Mouse (Mus musculus) liver, embryonic 16.5 days (tissue): ENCODE data around the gene Med27. TPM values are rescaled to one million over a fixed set of nuclear protein-coding genes. Genes with fewer than 3 reads are reported as not detected.

ENCODE experiments used
- ATAC-seq: fragments of 200-750 bp; cut with Nextera tagmentation; 2 replicates; pipeline ENCODE4 v1.8.0; 2017; ENCODE audit warnings: low read depth, mild to moderate bottlenecking, moderate number of reproducible peaks, moderate library complexity
- H3K27ac ChIP-seq: fragments of 300-500 bp; sonication (generic); 2 replicates; pipeline ENCODE4 v1.5.1; 2014; ENCODE audit warnings: mild to moderate bottlenecking, low read length
- H3K27me3 ChIP-seq: fragments of 300-500 bp; sonication (generic); 2 replicates; pipeline ENCODE4 v1.6.1; 2014; ENCODE audit warnings: low read depth, low read length, mixed read lengths; ENCODE audit not compliant: control insufficient read depth, insufficient read depth
- H3K36me3 ChIP-seq: fragments of 300-500 bp; sonication (generic); 2 replicates; pipeline ENCODE4 v1.6.1; 2014; ENCODE audit warnings: mild to moderate bottlenecking; ENCODE audit not compliant: control insufficient read depth, insufficient read depth
- H3K4me1 ChIP-seq: fragments of 300-500 bp; sonication (generic); 2 replicates; pipeline ENCODE4 v1.6.1; 2014; ENCODE audit warnings: low read depth, low read length, mixed read lengths; ENCODE audit not compliant: control insufficient read depth
- H3K4me2 ChIP-seq: fragments of 300-500 bp; sonication (generic); 2 replicates; pipeline ENCODE4 v1.6.1; 2014; ENCODE audit warnings: low read depth, low read length, mixed read lengths
- H3K4me3 ChIP-seq: fragments of 300-500 bp; sonication (generic); 2 replicates; pipeline ENCODE4 v1.5.1; 2014; ENCODE audit warnings: low read depth, mild to moderate bottlenecking, low read length
- H3K9ac ChIP-seq: fragments of 300-500 bp; sonication (generic); 2 replicates; pipeline ENCODE4 v1.6.1; 2014; ENCODE audit warnings: low read depth, low read length
- H3K9me3 ChIP-seq: fragments of 300-500 bp; sonication (generic); replicated peaks from 2 replicates; pipeline ENCODE4 v1.6.1; 2016; ENCODE audit warnings: low read length; ENCODE audit not compliant: control insufficient read depth
- WGBS: fragments of 180-500 bp; shearing (Covaris S2); extraction: QIAGEN DNeasy Blood & Tissue Kit; methylation state at CpG from one replicate; pipeline ENCODE4 v1.1.7; 2014; ENCODE audit not compliant: insufficient replicate concordance; 5-methylcytosine and 5-hydroxymethylcytosine counted together
- polyA plus RNA-seq: library from polyadenylated mRNA; unstranded; fragments of >200 nt; fragmentation: Nextera tagmentation; extraction: Ambion mirVana; gene quantifications from 2 replicates; pipeline ENCODE4 v1.2.1, GENCODE M21; 2015

The Med27 gene
- polyA plus RNA-seq, 1 experiment from 2014 or later: 14.1 TPM

GRCm38 (mm10) chr2:29418498-29418897 is 71.9 kb downstream of the Med27 start:
- no peak for ATAC-seq
- Histone ChIP-seq H3K9me3 (no peaks in the 10 kb centered on the region), H3K27ac (no peak overlapping the region), H3K36me3 (no peaks in the 10 kb centered on the region), H3K4me3 (no peak overlapping the region), H3K4me1 (no peaks in the 10 kb centered on the region), H3K27me3 (no peaks in the 10 kb centered on the region), H3K4me2 (no peak overlapping the region), H3K9ac (no peak overlapping the region)
- WGBS: 26% methylated on average over 6 of the region's 6 CpGs

- H3K36me3 ChIP-seq: no peaks in the 10 kb centered on the region
Observed at GRCm38 (mm10) chr2:29419434-29419833, 72.8 kb downstream of the Med27 start.

GRCm38 (mm10) chr2:29419946-29420345 is 73.3 kb downstream of the Med27 start:
- H3K36me3 ChIP-seq: no peaks in the 10 kb centered on the region
- H3K27ac ChIP-seq: no peak overlapping the region
- no peak overlapping the region for H3K4me2 ChIP-seq
- WGBS: 56% methylated on average over 5 of the region's 5 CpGs
- H3K9me3 ChIP-seq: no peaks in the 10 kb centered on the region
- no peak overlapping the region for H3K9ac ChIP-seq
- no peak overlapping the region for H3K4me3 ChIP-seq
- no peaks in the 10 kb centered on the region for H3K27me3 ChIP-seq
- ATAC-seq: no peak
- no peaks in the 10 kb centered on the region for H3K4me1 ChIP-seq

More at GRCm38 (mm10) chr2:29419434-29419833, 72.8 kb downstream of the Med27 start:
- H3K4me3 ChIP-seq: no peak overlapping the region
- WGBS: 34% methylated on average over 5 of the region's 5 CpGs
- H3K9ac ChIP-seq: no peak overlapping the region
- ATAC-seq: no peak
- H3K9me3 ChIP-seq: no peaks in the 10 kb centered on the region
- H3K4me1 ChIP-seq: no peaks in the 10 kb centered on the region
- H3K4me2 ChIP-seq: no peak overlapping the region
- H3K27ac ChIP-seq: no peak overlapping the region
- H3K27me3 ChIP-seq: no peaks in the 10 kb centered on the region

- no peak overlapping the region for H3K4me3 ChIP-seq
- no peaks in the 10 kb centered on the region for H3K27me3 ChIP-seq
- WGBS: 66% methylated on average over 10 of the region's 10 CpGs
- H3K9ac ChIP-seq: no peak overlapping the region
- no peak overlapping the region for H3K4me2 ChIP-seq
- no peak overlapping the region for H3K27ac ChIP-seq
- ATAC-seq: no peak
- no peaks in the 10 kb centered on the region for H3K4me1 ChIP-seq
- H3K36me3 ChIP-seq: no peaks in the 10 kb centered on the region
- no peaks in the 10 kb centered on the region for H3K9me3 ChIP-seq
Observed at GRCm38 (mm10) chr2:29422126-29422840, 75.7 kb downstream of the Med27 start.

- H3K4me3 ChIP-seq: no peak overlapping the region
- H3K4me1 ChIP-seq: no peaks in the 10 kb centered on the region
- H3K9me3 ChIP-seq: no peaks in the 10 kb centered on the region
- WGBS: 60% methylated on average over 3 of the region's 3 CpGs
- no peak for ATAC-seq
- H3K36me3 ChIP-seq: no peaks in the 10 kb centered on the region
- no peak overlapping the region for H3K9ac ChIP-seq
- H3K4me2 ChIP-seq: no peak overlapping the region
- H3K27me3 ChIP-seq: no peaks in the 10 kb centered on the region
- no peak overlapping the region for H3K27ac ChIP-seq
Observed at GRCm38 (mm10) chr2:29423059-29423458, 76.4 kb downstream of the Med27 start.

DNA sequence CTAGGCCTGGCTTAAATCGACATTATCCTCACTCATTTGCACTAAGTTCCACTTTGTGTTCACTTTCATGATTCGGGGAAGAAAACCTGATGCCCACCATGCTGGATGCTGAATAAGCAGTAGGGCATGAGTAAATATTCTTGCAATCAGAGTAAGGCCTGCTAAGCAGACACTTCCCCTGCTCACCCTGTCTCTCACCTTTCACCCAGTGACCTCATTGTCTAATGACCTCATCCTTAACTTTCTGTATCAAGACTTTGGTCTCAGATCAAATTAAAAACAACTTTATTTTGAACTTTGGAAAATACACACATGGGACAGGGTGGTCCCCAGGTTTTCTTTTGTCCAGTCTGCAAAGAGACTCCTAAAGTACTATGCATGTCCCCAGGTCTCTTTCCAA is 78.8 kb downstream of the Med27 start:
- no peaks in the 10 kb centered on the region for H3K4me1 ChIP-seq
- no peaks in the 10 kb centered on the region for H3K9me3 ChIP-seq
- H3K4me3 ChIP-seq: no peak overlapping the region
- no peaks in the 10 kb centered on the region for H3K36me3 ChIP-seq
- no peak overlapping the region for H3K27ac ChIP-seq
- H3K27me3 ChIP-seq: no peaks in the 10 kb centered on the region
- 64% methylated on average over 2 of the region's 2 CpGs for WGBS
- no peak overlapping the region for H3K4me2 ChIP-seq
- no peak overlapping the region for H3K9ac ChIP-seq
- no peak for ATAC-seq

DNA sequence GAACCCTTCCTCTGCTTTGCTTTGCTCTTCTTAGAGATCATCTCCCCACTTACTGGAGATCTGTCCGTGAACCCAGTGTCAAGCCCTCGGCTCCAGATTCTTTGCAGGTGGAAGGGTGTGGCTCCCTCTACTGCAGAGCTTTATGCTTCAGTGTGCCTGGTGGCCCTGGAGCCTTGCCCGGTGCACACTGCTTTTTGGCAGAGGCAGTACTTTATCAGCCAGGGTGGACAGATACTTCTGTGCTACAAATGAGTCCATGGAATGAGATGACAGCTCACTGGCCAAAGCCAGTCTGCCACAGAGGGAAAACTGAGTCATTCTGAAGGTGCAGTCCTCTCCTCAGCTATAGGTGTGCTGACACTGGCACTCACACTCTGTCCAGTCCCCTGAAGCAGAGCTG is 80.1 kb downstream of the Med27 start:
- H3K9ac ChIP-seq: no peak overlapping the region
- no peak for ATAC-seq
- no peaks in the 10 kb centered on the region for H3K4me1 ChIP-seq
- H3K27me3 ChIP-seq: no peaks in the 10 kb centered on the region
- H3K27ac ChIP-seq: no peak overlapping the region
- WGBS: 61% methylated on average over 3 of the region's 3 CpGs
- no peak overlapping the region for H3K4me3 ChIP-seq
- H3K36me3 ChIP-seq: no peaks in the 10 kb centered on the region
- H3K9me3 ChIP-seq: no peaks in the 10 kb centered on the region
- H3K4me2 ChIP-seq: no peak overlapping the region

- peak; percentile 41; the same call in 1 of the 2 replicates for ATAC-seq
- WGBS: 25% methylated on average over 5 of the region's 5 CpGs
- no peak overlapping the region for H3K4me2 ChIP-seq
Observed at GRCm38 (mm10) chr2:29432565-29432964, 85.9 kb downstream of the Med27 start.

DNA sequence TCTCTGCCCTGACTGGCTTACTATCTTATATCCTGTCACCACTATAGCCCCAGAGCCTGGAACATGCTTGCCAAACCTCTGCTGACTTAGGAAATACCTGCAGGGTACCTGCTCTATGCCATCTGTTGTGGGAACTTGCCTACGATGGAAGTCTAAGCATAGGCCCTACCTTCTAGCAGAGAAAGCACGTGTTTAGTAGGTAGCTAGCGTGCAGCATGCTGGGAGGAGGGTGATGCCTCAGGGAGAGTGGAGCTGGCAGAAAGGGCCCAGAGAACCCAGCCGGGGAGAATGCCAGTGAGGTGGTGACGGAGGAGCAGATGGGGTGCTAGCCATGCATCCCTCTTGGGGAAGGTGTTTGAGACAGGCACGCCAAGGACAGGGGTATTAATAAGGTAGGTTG is 89.8 kb downstream of the Med27 start:
- peaks cover 15% of the 10 kb centered on the region for H3K4me1 ChIP-seq
- no peaks in the 10 kb centered on the region for H3K9me3 ChIP-seq
- WGBS: 73% methylated on average over 6 of the region's 6 CpGs
- ATAC-seq: no peak
- no peak overlapping the region for H3K9ac ChIP-seq
- no peaks in the 10 kb centered on the region for H3K36me3 ChIP-seq
- no peak overlapping the region for H3K4me2 ChIP-seq
- H3K27me3 ChIP-seq: no peaks in the 10 kb centered on the region
- no peak overlapping the region for H3K27ac ChIP-seq
- H3K4me3 ChIP-seq: no peak overlapping the region

More at GRCm38 (mm10) chr2:29432565-29432964, 85.9 kb downstream of the Med27 start:
- no peak overlapping the region for H3K27ac ChIP-seq
- H3K9me3 ChIP-seq: no peaks in the 10 kb centered on the region
- H3K9ac ChIP-seq: no peak overlapping the region
- H3K4me3 ChIP-seq: no peak overlapping the region
- no peaks in the 10 kb centered on the region for H3K27me3 ChIP-seq
- H3K4me1 ChIP-seq: peaks cover 3% of the 10 kb centered on the region
- H3K36me3 ChIP-seq: no peaks in the 10 kb centered on the region
